ENCODE assay signal across 12 mouse cellular contexts in genomic region chr5:28323822-28324221, GRCm38 (mm10).
"Had no signal": no experiment of that assay in that cellular context is flagged by ENCODE, and none has a peak within 500 bp of the region (broad histone marks: within the 10 kb centered on the region; RNA-seq: fewer than 3 reads in every experiment).

No protein-coding gene starts in this region.

- H3K4me2 ChIP-seq: lung, embryonic 14.5 days; midbrain, embryonic 12.5 days; neural tube, embryonic 12.5 days had no signal

- H3K27me3 ChIP-seq: midbrain, embryonic 12.5 days; neural tube, embryonic 12.5 days had no signal

- H3K9ac ChIP-seq: lung, embryonic 14.5 days; midbrain, embryonic 12.5 days; neural tube, embryonic 12.5 days had no signal

- H3K4me3 ChIP-seq: midbrain, embryonic 10.5 days; midbrain, embryonic 12.5 days; neural tube, embryonic 12.5 days had no signal

- DNase-seq: lung, adult 18-20 months; lung, embryonic 14.5 days; lung, postnatal 10 days; lung, postnatal 4 days; midbrain, embryonic 14.5 days; right cerebral cortex, postnatal 14 days; thymus, adult 18-20 months; thymus, postnatal 14 days; thymus, postnatal 36 days had no signal

- H3K9me3 ChIP-seq: midbrain, embryonic 10.5 days; midbrain, embryonic 12.5 days; neural tube, embryonic 12.5 days had no signal

- H3K36me3 ChIP-seq: midbrain, embryonic 12.5 days; neural tube, embryonic 12.5 days had no signal

- H3K27ac ChIP-seq: midbrain, embryonic 10.5 days; midbrain, embryonic 12.5 days; neural tube, embryonic 12.5 days had no signal
